Mouse (Mus musculus): Measurements from ENCODE around the gene Astn2. TPM values are rescaled to one million over a fixed set of nuclear protein-coding genes. Genes with fewer than 3 reads are reported as not detected.

Astn2 gene
- polyA plus RNA-seq, 1 experiment, result not detected

GRCm38 (mm10) chr4:65473141-65473540 lies 931.3 kb downstream of the Astn2 start:
- no peak overlapping the region for H3K4me3 ChIP-seq (ENCODE audit: insufficient read depth, poor library complexity, severe bottlenecking)
- no peaks in the 10 kb centered on the region for H3K27me3 ChIP-seq (ENCODE audit: control insufficient read depth, insufficient read depth, insufficient read length)
- no peaks in the 10 kb centered on the region for H3K36me3 ChIP-seq (ENCODE audit: control insufficient read depth, insufficient read depth)
- H3ac ChIP-seq (ENCODE audit: control insufficient read depth, insufficient read length, low read depth), result no peak overlapping the region
- no peaks in the 10 kb centered on the region for H3K79me2 ChIP-seq (ENCODE audit: control insufficient read depth, insufficient read depth)
- no peak for TF ChIP-seq MAX (IDR thresholded peaks at IDR 0.05)
- no peak for TF ChIP-seq MYOG (IDR thresholded peaks at IDR 0.05; ENCODE audit: control insufficient read depth, extremely low read depth, insufficient read length)
- no peak for TF ChIP-seq USF1 (IDR thresholded peaks at IDR 0.05; ENCODE audit: low read depth)
- TF ChIP-seq FOSL1 (IDR thresholded peaks at IDR 0.05; ENCODE audit: insufficient read depth, low read length, poor library complexity, severe bottlenecking), result no peak
- TF ChIP-seq CEBPB (IDR thresholded peaks at IDR 0.05; ENCODE audit: low read depth), result no peak
- TF ChIP-seq MYOD1 (IDR thresholded peaks at IDR 0.05; ENCODE audit: control insufficient read depth, insufficient read length, low read depth), result no peak
- TF ChIP-seq CTCF (IDR thresholded peaks at IDR 0.05; ENCODE audit: control insufficient read depth, insufficient read depth, insufficient read length), result no peak
- H3K79me3 ChIP-seq (ENCODE audit: low read depth), result no peaks in the 10 kb centered on the region

- Histone ChIP-seq H3K79me2 (ENCODE audit: control insufficient read depth, insufficient read depth) (no peaks in the 10 kb centered on the region), H3K27me3 (ENCODE audit: control insufficient read depth, insufficient read depth, insufficient read length) (no peaks in the 10 kb centered on the region), H3K36me3 (ENCODE audit: control insufficient read depth, insufficient read depth) (no peaks in the 10 kb centered on the region), H3ac (ENCODE audit: control insufficient read depth, insufficient read length, low read depth) (no peak overlapping the region), H3K79me3 (ENCODE audit: low read depth) (no peaks in the 10 kb centered on the region), H3K4me3 (ENCODE audit: insufficient read depth, poor library complexity, severe bottlenecking) (no peak overlapping the region)
- no peak for TF ChIP-seq MYOD1 (IDR thresholded peaks at IDR 0.05; ENCODE audit: control insufficient read depth, insufficient read length, low read depth)
- TF ChIP-seq CTCF (IDR thresholded peaks at IDR 0.05; ENCODE audit: control insufficient read depth, insufficient read depth, insufficient read length), result no peak
- TF ChIP-seq CEBPB (IDR thresholded peaks at IDR 0.05; ENCODE audit: low read depth), result no peak
- TF ChIP-seq USF1 (IDR thresholded peaks at IDR 0.05; ENCODE audit: low read depth), result no peak
- TF ChIP-seq MYOG (IDR thresholded peaks at IDR 0.05; ENCODE audit: control insufficient read depth, extremely low read depth, insufficient read length), result no peak
- no peak for TF ChIP-seq FOSL1 (IDR thresholded peaks at IDR 0.05; ENCODE audit: insufficient read depth, low read length, poor library complexity, severe bottlenecking)
- TF ChIP-seq MAX (IDR thresholded peaks at IDR 0.05), result no peak
Measured at GRCm38 (mm10) chr4:65449171-65449570, 955.2 kb downstream of the Astn2 start.

GRCm38 (mm10) chr4:65441746-65442145 lies 962.7 kb downstream of the Astn2 start:
- Histone ChIP-seq H3K79me3 (ENCODE audit: low read depth) (no peaks in the 10 kb centered on the region), H3ac (ENCODE audit: control insufficient read depth, insufficient read length, low read depth) (no peak overlapping the region), H3K27me3 (ENCODE audit: control insufficient read depth, insufficient read depth, insufficient read length) (no peaks in the 10 kb centered on the region), H3K4me3 (ENCODE audit: insufficient read depth, poor library complexity, severe bottlenecking) (no peak overlapping the region), H3K36me3 (ENCODE audit: control insufficient read depth, insufficient read depth) (no peaks in the 10 kb centered on the region), H3K79me2 (ENCODE audit: control insufficient read depth, insufficient read depth) (no peaks in the 10 kb centered on the region)
- TF ChIP-seq USF1 (IDR thresholded peaks at IDR 0.05; ENCODE audit: low read depth) (no peak), MAX (IDR thresholded peaks at IDR 0.05) (no peak), CEBPB (IDR thresholded peaks at IDR 0.05; ENCODE audit: low read depth) (no peak), FOSL1 (IDR thresholded peaks at IDR 0.05; ENCODE audit: insufficient read depth, low read length, poor library complexity, severe bottlenecking) (no peak), CTCF (IDR thresholded peaks at IDR 0.05; ENCODE audit: control insufficient read depth, insufficient read depth, insufficient read length) (no peak), MYOD1 (IDR thresholded peaks at IDR 0.05; ENCODE audit: control insufficient read depth, insufficient read length, low read depth) (no peak), MYOG (IDR thresholded peaks at IDR 0.05; ENCODE audit: control insufficient read depth, extremely low read depth, insufficient read length) (no peak)

- Histone ChIP-seq H3K4me3 (ENCODE audit: insufficient read depth, poor library complexity, severe bottlenecking) (no peak overlapping the region), H3K79me2 (ENCODE audit: control insufficient read depth, insufficient read depth) (no peaks in the 10 kb centered on the region), H3K79me3 (ENCODE audit: low read depth) (no peaks in the 10 kb centered on the region), H3K36me3 (ENCODE audit: control insufficient read depth, insufficient read depth) (no peaks in the 10 kb centered on the region), H3ac (ENCODE audit: control insufficient read depth, insufficient read length, low read depth) (no peak overlapping the region), H3K27me3 (ENCODE audit: control insufficient read depth, insufficient read depth, insufficient read length) (no peaks in the 10 kb centered on the region)
- TF ChIP-seq CTCF (IDR thresholded peaks at IDR 0.05; ENCODE audit: control insufficient read depth, insufficient read depth, insufficient read length) (no peak), FOSL1 (IDR thresholded peaks at IDR 0.05; ENCODE audit: insufficient read depth, low read length, poor library complexity, severe bottlenecking) (no peak), CEBPB (IDR thresholded peaks at IDR 0.05; ENCODE audit: low read depth) (no peak), MAX (IDR thresholded peaks at IDR 0.05) (no peak), MYOD1 (IDR thresholded peaks at IDR 0.05; ENCODE audit: control insufficient read depth, insufficient read length, low read depth) (no peak), USF1 (IDR thresholded peaks at IDR 0.05; ENCODE audit: low read depth) (no peak), MYOG (IDR thresholded peaks at IDR 0.05; ENCODE audit: control insufficient read depth, extremely low read depth, insufficient read length) (no peak)
Measured at GRCm38 (mm10) chr4:65430804-65431203, 973.6 kb downstream of the Astn2 start.

- Histone ChIP-seq H3K36me3 (ENCODE audit: control insufficient read depth, insufficient read depth) (no peaks in the 10 kb centered on the region), H3K79me2 (ENCODE audit: control insufficient read depth, insufficient read depth) (no peaks in the 10 kb centered on the region), H3ac (ENCODE audit: control insufficient read depth, insufficient read length, low read depth) (no peak overlapping the region), H3K79me3 (ENCODE audit: low read depth) (no peaks in the 10 kb centered on the region), H3K27me3 (ENCODE audit: control insufficient read depth, insufficient read depth, insufficient read length) (no peaks in the 10 kb centered on the region), H3K4me3 (ENCODE audit: insufficient read depth, poor library complexity, severe bottlenecking) (no peak overlapping the region)
- no peak for TF ChIP-seq CTCF (IDR thresholded peaks at IDR 0.05; ENCODE audit: control insufficient read depth, insufficient read depth, insufficient read length)
- no peak for TF ChIP-seq USF1 (IDR thresholded peaks at IDR 0.05; ENCODE audit: low read depth)
- no peak for TF ChIP-seq MYOD1 (IDR thresholded peaks at IDR 0.05; ENCODE audit: control insufficient read depth, insufficient read length, low read depth)
- TF ChIP-seq CEBPB (IDR thresholded peaks at IDR 0.05; ENCODE audit: low read depth), result no peak
Measured at GRCm38 (mm10) chr4:65427480-65427879, 976.9 kb downstream of the Astn2 start.

GRCm38 (mm10) chr4:65426437-65426836 lies 978.0 kb downstream of the Astn2 start:
- Histone ChIP-seq H3K79me2 (ENCODE audit: control insufficient read depth, insufficient read depth) (no peaks in the 10 kb centered on the region), H3ac (ENCODE audit: control insufficient read depth, insufficient read length, low read depth) (no peak overlapping the region), H3K36me3 (ENCODE audit: control insufficient read depth, insufficient read depth) (no peaks in the 10 kb centered on the region), H3K27me3 (ENCODE audit: control insufficient read depth, insufficient read depth, insufficient read length) (no peaks in the 10 kb centered on the region), H3K4me3 (ENCODE audit: insufficient read depth, poor library complexity, severe bottlenecking) (no peak overlapping the region), H3K79me3 (ENCODE audit: low read depth) (no peaks in the 10 kb centered on the region)
- TF ChIP-seq FOSL1 (IDR thresholded peaks at IDR 0.05; ENCODE audit: insufficient read depth, low read length, poor library complexity, severe bottlenecking) (no peak), CEBPB (IDR thresholded peaks at IDR 0.05; ENCODE audit: low read depth) (no peak), MYOD1 (IDR thresholded peaks at IDR 0.05; ENCODE audit: control insufficient read depth, insufficient read length, low read depth) (no peak), CTCF (IDR thresholded peaks at IDR 0.05; ENCODE audit: control insufficient read depth, insufficient read depth, insufficient read length) (no peak), USF1 (IDR thresholded peaks at IDR 0.05; ENCODE audit: low read depth) (no peak), MAX (IDR thresholded peaks at IDR 0.05) (no peak)
